Mouse (Mus musculus): ENCODE data around the gene Cnr2. TPM values are rescaled to one million over a fixed set of nuclear protein-coding genes. Genes with fewer than 3 reads are reported as not detected.

Cnr2 gene
- total and polyA plus RNA-seq, 3 experiments, result 6.8 to 10.2 TPM; not detected in 1

- TF ChIP-seq ZKSCAN1 (IDR thresholded peaks at IDR 0.05; ENCODE audit: low read depth, low read length) (no peak), GABPA (IDR thresholded peaks at IDR 0.05; ENCODE audit: low read depth, low read length) (no peak), MAFK (IDR thresholded peaks at IDR 0.05; ENCODE audit: borderline replicate concordance, low read depth, low read length) (no peak), SIN3A (IDR thresholded peaks at IDR 0.05; ENCODE audit: low read length) (no peak), MAZ (IDR thresholded peaks at IDR 0.05; ENCODE audit: low read depth, low read length) (no peak), CHD2 (IDR thresholded peaks at IDR 0.05; ENCODE audit: low read length) (no peak), BHLHE40 (IDR thresholded peaks at IDR 0.05; ENCODE audit: borderline replicate concordance, low read depth, low read length) (no peak), ETS1 (IDR thresholded peaks at IDR 0.05; ENCODE audit: low read depth, low read length) (no peak), ZC3H11A (IDR thresholded peaks at IDR 0.05; ENCODE audit: low read depth, low read length) (no peak), GATA1 (IDR thresholded peaks at IDR 0.05; ENCODE audit: low read depth, low read length) (no peak), KAT2A (conservative IDR thresholded peaks at IDR 0.05; ENCODE audit: low read depth, low read length) (no peak)
- Histone ChIP-seq H3K27ac (ENCODE audit: control insufficient read depth, low read depth, low read length) (no peak overlapping the region), H3K79me2 (ENCODE audit: control insufficient read depth, insufficient read depth, low read length, poor library complexity) (peaks cover 17% of the 10 kb centered on the region), H3K4me3 (ENCODE audit: control insufficient read depth in 1 of 2, insufficient read depth in 1 of 2, low read depth in 2 of 2, low read length in 2 of 2) (no peak overlapping the region), H3K36me3 (ENCODE audit: control insufficient read depth in 1 of 2, insufficient read depth in 2 of 2, low read length in 2 of 2) (peaks cover 3 to 10% of the 10 kb centered on the region in 2 experiments), H3K9ac (ENCODE audit: control insufficient read depth, low read depth, low read length, poor library complexity, severe bottlenecking) (no peak overlapping the region), H3K4me1 (ENCODE audit: control insufficient read depth in 1 of 2, insufficient read depth in 2 of 2, low read length in 2 of 2) (peaks cover 0 to 8% of the 10 kb centered on the region in 2 experiments; a peak in 3 of 4 replicates), H3K27me3 (ENCODE audit: control insufficient read depth in 1 of 2, insufficient read depth in 2 of 2, low read length in 2 of 2) (no peaks in the 10 kb centered on the region), H3K9me3 (replicated peaks; ENCODE audit: insufficient read depth, low read length) (no peaks in the 10 kb centered on the region)
- peak; percentile 46 for DNase-seq (ENCODE audit: low read depth, low spot score)
Observed at GRCm38 (mm10) chr4:135948142-135948541, 52.9 kb downstream of the Cnr2 start.

- H3K27ac ChIP-seq (ENCODE audit: control insufficient read depth, low read depth, low read length), result no peak overlapping the region
- H3K36me3 ChIP-seq (ENCODE audit: control insufficient read depth in 1 of 2, insufficient read depth in 2 of 2, low read length in 2 of 2), result peaks cover 3 to 9% of the 10 kb centered on the region in 2 experiments
- no peak overlapping the region for H3K4me3 ChIP-seq (ENCODE audit: control insufficient read depth in 1 of 2, insufficient read depth in 1 of 2, low read depth in 2 of 2, low read length in 2 of 2)
- no peak for DNase-seq (ENCODE audit: low read depth, low spot score)
- peaks cover 0 to 5% of the 10 kb centered on the region in 2 experiments; a peak in 3 of 4 replicates for H3K4me1 ChIP-seq (ENCODE audit: control insufficient read depth in 1 of 2, insufficient read depth in 2 of 2, low read length in 2 of 2)
- H3K9me3 ChIP-seq (replicated peaks; ENCODE audit: insufficient read depth, low read length), result no peaks in the 10 kb centered on the region
- H3K27me3 ChIP-seq (ENCODE audit: control insufficient read depth in 1 of 2, insufficient read depth in 2 of 2, low read length in 2 of 2), result no peaks in the 10 kb centered on the region
- H3K79me2 ChIP-seq (ENCODE audit: control insufficient read depth, insufficient read depth, low read length, poor library complexity), result peaks cover 17% of the 10 kb centered on the region
- H3K9ac ChIP-seq (ENCODE audit: control insufficient read depth, low read depth, low read length, poor library complexity, severe bottlenecking), result no peak overlapping the region
- TF ChIP-seq JUND (IDR thresholded peaks at IDR 0.05; ENCODE audit: low read depth, low read length) (no peak), TAL1 (IDR thresholded peaks at IDR 0.05; ENCODE audit: low read length) (no peak), MAFK (IDR thresholded peaks at IDR 0.05; ENCODE audit: borderline replicate concordance, low read depth, low read length) (no peak), TCF12 (IDR thresholded peaks at IDR 0.05; ENCODE audit: low read depth, low read length) (no peak), MYC (IDR thresholded peaks at IDR 0.05; ENCODE audit: low read depth, low read length) (no peak), KAT2A (conservative IDR thresholded peaks at IDR 0.05; ENCODE audit: low read depth, low read length) (no peak), ZKSCAN1 (IDR thresholded peaks at IDR 0.05; ENCODE audit: low read depth, low read length) (no peak), MEF2A (IDR thresholded peaks at IDR 0.05; ENCODE audit: extremely low read depth, insufficient replicate concordance, low read depth, low read length, poor library complexity, severe bottlenecking) (no peak), EP300 (IDR thresholded peaks at IDR 0.05; ENCODE audit: low read depth in 1 of 2, low read length in 2 of 2) (no peak), ZNF384 (IDR thresholded peaks at IDR 0.05; ENCODE audit: low read depth, low read length) (no peak), MAX (IDR thresholded peaks at IDR 0.05; ENCODE audit: low read length) (no peak), HCFC1 (IDR thresholded peaks at IDR 0.05; ENCODE audit: low read depth, low read length) (no peak), POLR2A (IDR thresholded peaks at IDR 0.05; ENCODE audit: control insufficient read depth in 1 of 2, insufficient read depth in 1 of 2, low read depth in 1 of 2, low read length in 2 of 2, poor library complexity in 1 of 2) (no peak), CHD1 (IDR thresholded peaks at IDR 0.05; ENCODE audit: low read depth, low read length) (no peak), RCOR1 (IDR thresholded peaks at IDR 0.05; ENCODE audit: low read depth, low read length) (no peak), ZC3H11A (IDR thresholded peaks at IDR 0.05; ENCODE audit: low read depth, low read length) (no peak), GATA1 (IDR thresholded peaks at IDR 0.05; ENCODE audit: low read depth, low read length) (no peak), SMC3 (IDR thresholded peaks at IDR 0.05; ENCODE audit: low read depth, low read length) (no peak)
Observed at GRCm38 (mm10) chr4:135949475-135949874, 54.3 kb downstream of the Cnr2 start.
